Mouse (Mus musculus) gastrocnemius, postnatal 10 days (tissue): ENCODE measurements around the gene Vmn1r84. TPM values are rescaled to one million over a fixed set of nuclear protein-coding genes. Genes with fewer than 3 reads are reported as not detected.

Experiments used
- DNase-seq: peaks from one replicate; pipeline ENCODE4 v3.0.0; 2021; ENCODE audit warnings: mixed read lengths
- long read RNA-seq, 2 experiments: library from polyadenylated mRNA; stranded (forward); transcript quantifications; one replicate each; pipeline ENCODE4 v2.0.0; 2021
- microRNA-seq, 2 experiments: library from miRNA; unstranded; fragments of <30 nt; microRNA quantifications; one replicate each; pipeline ENCODE4 v1.2.0; 2021
- total RNA-seq, 2 experiments: library from RNA; stranded (reverse); gene quantifications; 2 replicates each; pipeline ENCODE4 v1.2.3; 2021

Vmn1r84 gene
- total RNA-seq = not detected
- long read RNA-seq, experiment 1 = 0 reads
- long read RNA-seq, experiment 2 = 0 reads

DNA sequence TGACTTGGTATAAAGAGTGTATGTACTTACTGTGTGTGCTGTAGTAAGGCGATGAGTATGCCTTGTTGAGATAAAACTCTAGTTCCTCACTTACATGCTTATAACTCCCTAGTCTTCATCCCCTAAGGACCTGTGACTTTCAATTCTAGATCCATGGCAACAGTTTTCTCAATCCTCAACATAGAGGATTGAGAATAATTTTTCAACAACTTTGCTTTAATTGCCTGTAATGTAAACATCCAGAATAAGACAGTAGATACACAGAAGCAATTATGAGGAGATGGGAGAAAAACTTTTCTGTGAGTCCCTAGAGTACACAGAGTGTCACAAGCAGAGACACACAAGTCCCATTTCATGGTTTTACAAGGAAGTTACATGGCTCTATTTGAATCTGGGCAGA, at the start of gene Vmn1r84:
Gene Vmn1r84, minus strand, starts transcription at position 101 of the 400 bp plus-strand sequence.
- no peak for DNase-seq

DNA sequence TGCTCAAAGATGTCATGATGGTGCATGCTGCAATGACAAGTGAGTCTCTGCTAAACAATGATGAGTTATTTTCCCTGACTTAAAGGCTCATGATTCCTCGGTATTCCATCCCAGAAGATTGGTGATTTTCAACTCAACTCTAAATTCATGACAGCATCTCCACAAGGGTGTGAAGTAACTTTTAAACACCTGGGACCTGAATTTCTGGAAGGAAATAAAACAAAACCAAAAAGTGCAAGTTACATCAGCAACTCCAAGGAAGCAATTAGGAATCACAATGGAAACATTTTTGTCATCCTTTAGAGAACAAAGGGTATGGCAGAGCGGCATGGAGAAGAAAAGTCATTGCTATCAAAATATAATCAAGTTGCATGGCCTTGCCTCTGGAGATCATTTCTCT, 39.7 kb downstream of the Vmn1r84 start, which contains the start of gene Vmn1r83:
Gene Vmn1r83, minus strand, starts transcription at position 101 of the 400 bp plus-strand sequence.
- DNase-seq = no peak

Small RNAs within 50 kb of the gene (microRNA-seq; reads per million reads assigned to microRNA genes)
- gene Gm23521 = 0 reads per million in 2 experiments

Other genes with a start within 250 kb of the Vmn1r84 start
- not detected for gene Vmn1r78, start 219.0 kb downstream of the Vmn1r84 start, total RNA-seq
- not detected for gene Vmn1r79, start 198.0 kb downstream of the Vmn1r84 start, total RNA-seq
- gene Vmn1r80, start 180.0 kb downstream of the Vmn1r84 start, total RNA-seq = not detected
- not detected for gene Vmn1r81, start 101.0 kb downstream of the Vmn1r84 start, total RNA-seq
- not detected for gene Vmn1r82, start 68.8 kb downstream of the Vmn1r84 start, total RNA-seq
- gene Vmn1r83, start 39.8 kb downstream of the Vmn1r84 start, total RNA-seq = not detected
- 1 to 10 TPM; 2.3 to 2.5 TPM for gene Zfp551, start 53.5 kb upstream of the Vmn1r84 start, total RNA-seq
- 10 to 100 TPM in 1 of 2 experiments, 1 to 10 TPM in 1; 7.1 to 10.2 TPM for gene Zfp606, start 109.0 kb upstream of the Vmn1r84 start, total RNA-seq
- gene 2900092C05Rik, start 143.2 kb upstream of the Vmn1r84 start, total RNA-seq = not detected
- under 1 TPM; under 0.01 to 0.02 TPM for gene Vmn2r53, start 239.5 kb upstream of the Vmn1r84 start, total RNA-seq